Mouse (Mus musculus): ENCODE measurements around the gene Iqschfp. TPM values are rescaled to one million over a fixed set of nuclear protein-coding genes. Genes with fewer than 3 reads are reported as not detected.

Gene Iqschfp
- polyA plus RNA-seq, 1 experiment, result not detected

- H3K27ac ChIP-seq (replicated peaks; ENCODE audit: low read depth, low read length), result peak overlapping the region; percentile 86
- peaks cover 8% of the 10 kb centered on the region; the same call in 1 of the 2 replicates for H3K4me1 ChIP-seq (ENCODE audit: control insufficient read depth, insufficient read depth, insufficient read length, low read length)
- H3K4me3 ChIP-seq (ENCODE audit: insufficient read depth, low read depth, low read length), result peak overlapping the region; percentile 95
Measured at GRCm38 (mm10) chr3:68495736-68496242, 603.8 kb downstream of the Iqschfp start.

- Histone ChIP-seq H3K4me1 (ENCODE audit: control insufficient read depth, insufficient read depth, insufficient read length, low read length) (peaks cover 8% of the 10 kb centered on the region; the same call in 1 of the 2 replicates), H3K4me3 (ENCODE audit: insufficient read depth, low read depth, low read length) (peak overlapping the region; percentile 95), H3K27ac (replicated peaks; ENCODE audit: low read depth, low read length) (no peak overlapping the region)
Measured at GRCm38 (mm10) chr3:68496513-68496912, 604.5 kb downstream of the Iqschfp start.

GRCm38 (mm10) chr3:68499532-68500152 is 607.6 kb downstream of the Iqschfp start:
- H3K4me3 ChIP-seq (ENCODE audit: insufficient read depth, low read depth, low read length), result no peak overlapping the region
- no peak overlapping the region for H3K27ac ChIP-seq (replicated peaks; ENCODE audit: low read depth, low read length)
- H3K4me1 ChIP-seq (ENCODE audit: control insufficient read depth, insufficient read depth, insufficient read length, low read length), result 0 out of 2 replicates have a peak, but pooled peaks cover 3% of the 10 kb centered on the region

GRCm38 (mm10) chr3:68504838-68505237 is 612.8 kb downstream of the Iqschfp start:
- Histone ChIP-seq H3K27ac (replicated peaks; ENCODE audit: low read depth, low read length) (no peak overlapping the region), H3K4me3 (ENCODE audit: insufficient read depth, low read depth, low read length) (no peak overlapping the region), H3K4me1 (ENCODE audit: control insufficient read depth, insufficient read depth, insufficient read length, low read length) (peaks cover 22% of the 10 kb centered on the region)

- Histone ChIP-seq H3K27ac (replicated peaks; ENCODE audit: low read depth, low read length) (no peak overlapping the region), H3K4me1 (ENCODE audit: control insufficient read depth, insufficient read depth, insufficient read length, low read length) (peaks cover 29% of the 10 kb centered on the region), H3K4me3 (ENCODE audit: insufficient read depth, low read depth, low read length) (no peak overlapping the region)
Measured at GRCm38 (mm10) chr3:68506769-68507318, 614.8 kb downstream of the Iqschfp start.

GRCm38 (mm10) chr3:68508629-68509028 is 616.6 kb downstream of the Iqschfp start:
- no peak overlapping the region for H3K4me3 ChIP-seq (ENCODE audit: insufficient read depth, low read depth, low read length)

GRCm38 (mm10) chr3:68510872-68511271 is 618.8 kb downstream of the Iqschfp start:
- Histone ChIP-seq H3K4me3 (ENCODE audit: insufficient read depth, low read depth, low read length) (no peak overlapping the region), H3K4me1 (ENCODE audit: control insufficient read depth, insufficient read depth, insufficient read length, low read length) (peaks cover 24% of the 10 kb centered on the region), H3K27ac (replicated peaks; ENCODE audit: low read depth, low read length) (no peak overlapping the region)

More at GRCm38 (mm10) chr3:68508629-68509028, 616.6 kb downstream of the Iqschfp start:
- H3K27ac ChIP-seq (replicated peaks; ENCODE audit: low read depth, low read length), result peak overlapping the region; percentile 42
- peaks cover 33% of the 10 kb centered on the region for H3K4me1 ChIP-seq (ENCODE audit: control insufficient read depth, insufficient read depth, insufficient read length, low read length)

GRCm38 (mm10) chr3:68511744-68512143 is 619.7 kb downstream of the Iqschfp start:
- no peak overlapping the region for H3K4me3 ChIP-seq (ENCODE audit: insufficient read depth, low read depth, low read length)
- H3K27ac ChIP-seq (replicated peaks; ENCODE audit: low read depth, low read length), result no peak overlapping the region
- peaks cover 23% of the 10 kb centered on the region for H3K4me1 ChIP-seq (ENCODE audit: control insufficient read depth, insufficient read depth, insufficient read length, low read length)

GRCm38 (mm10) chr3:68512327-68512726 is 620.3 kb downstream of the Iqschfp start:
- no peak overlapping the region for H3K4me3 ChIP-seq (ENCODE audit: insufficient read depth, low read depth, low read length)
- H3K27ac ChIP-seq (replicated peaks; ENCODE audit: low read depth, low read length), result no peak overlapping the region
- peaks cover 22% of the 10 kb centered on the region for H3K4me1 ChIP-seq (ENCODE audit: control insufficient read depth, insufficient read depth, insufficient read length, low read length)

GRCm38 (mm10) chr3:68513340-68514119 is 621.5 kb downstream of the Iqschfp start:
- H3K4me1 ChIP-seq (ENCODE audit: control insufficient read depth, insufficient read depth, insufficient read length, low read length), result peaks cover 15% of the 10 kb centered on the region; the same call in 1 of the 2 replicates
- H3K4me3 ChIP-seq (ENCODE audit: insufficient read depth, low read depth, low read length), result no peak overlapping the region
- H3K27ac ChIP-seq (replicated peaks; ENCODE audit: low read depth, low read length), result no peak overlapping the region

- Histone ChIP-seq H3K4me3 (ENCODE audit: insufficient read depth, low read depth, low read length) (no peak overlapping the region), H3K27ac (replicated peaks; ENCODE audit: low read depth, low read length) (no peak overlapping the region), H3K4me1 (ENCODE audit: control insufficient read depth, insufficient read depth, insufficient read length, low read length) (peaks cover 15% of the 10 kb centered on the region; the same call in 1 of the 2 replicates)
Measured at GRCm38 (mm10) chr3:68514120-68514497, 622.1 kb downstream of the Iqschfp start.

DNA sequence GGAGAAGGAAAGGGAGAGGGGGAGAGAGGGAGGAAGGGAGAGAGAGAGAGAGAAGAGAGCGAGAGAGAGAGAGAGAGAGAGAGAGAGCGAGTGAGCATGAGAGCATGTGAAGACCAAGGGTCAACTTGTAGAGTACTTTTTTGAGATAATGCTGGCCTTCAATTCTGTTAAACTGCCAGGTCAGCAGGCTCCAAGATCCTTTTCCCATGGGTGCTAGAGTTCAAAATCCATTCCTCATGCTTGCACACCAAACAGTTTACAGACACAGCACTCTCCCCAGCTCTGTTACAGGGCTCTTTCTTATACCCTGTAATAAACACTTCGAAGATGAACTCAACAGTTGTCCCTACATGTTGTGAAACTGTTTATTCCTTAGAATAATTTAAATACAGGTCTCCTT is 622.7 kb downstream of the Iqschfp start:
- Histone ChIP-seq H3K27ac (replicated peaks; ENCODE audit: low read depth, low read length) (no peak overlapping the region), H3K4me1 (ENCODE audit: control insufficient read depth, insufficient read depth, insufficient read length, low read length) (peaks cover 11% of the 10 kb centered on the region; the same call in 1 of the 2 replicates), H3K4me3 (ENCODE audit: insufficient read depth, low read depth, low read length) (no peak overlapping the region)

DNA sequence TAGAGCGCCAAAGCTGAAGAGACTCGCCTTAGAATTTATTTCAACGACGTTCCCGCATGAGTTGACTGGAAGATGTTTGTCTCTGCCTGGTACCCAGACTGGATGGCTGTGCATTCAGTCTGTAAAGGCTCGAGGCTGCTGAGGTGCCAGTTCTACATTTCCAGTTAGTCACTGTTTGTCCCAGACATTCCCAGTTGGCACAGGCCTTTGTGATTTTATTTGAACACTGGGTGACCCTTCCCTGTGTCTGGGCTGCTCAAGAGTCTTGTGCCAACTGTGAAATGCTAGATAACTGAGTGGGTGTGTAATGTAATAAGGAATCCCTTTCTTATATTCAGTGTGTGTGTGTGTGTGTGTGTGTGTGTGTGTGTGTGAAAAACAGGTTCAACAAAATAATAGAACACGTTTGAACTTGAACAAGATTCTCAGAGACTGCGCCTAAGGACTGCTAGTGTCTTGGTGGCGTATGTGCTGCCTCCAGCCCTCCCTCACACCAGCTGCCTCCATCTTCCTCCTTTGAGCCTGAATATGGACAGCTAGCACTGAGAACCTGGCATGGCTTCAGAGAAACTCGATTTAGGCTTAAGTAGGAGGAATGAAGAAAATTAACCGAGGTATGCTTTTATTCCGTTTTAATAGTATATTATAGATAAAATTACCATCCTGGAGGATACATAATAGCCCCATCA is 624.5 kb downstream of the Iqschfp start:
- no peak overlapping the region for H3K4me3 ChIP-seq (ENCODE audit: insufficient read depth, low read depth, low read length)
- no peak overlapping the region for H3K27ac ChIP-seq (replicated peaks; ENCODE audit: low read depth, low read length)
- H3K4me1 ChIP-seq (ENCODE audit: control insufficient read depth, insufficient read depth, insufficient read length, low read length), result peaks cover 7% of the 10 kb centered on the region; the same call in 1 of the 2 replicates

- Histone ChIP-seq H3K4me1 (ENCODE audit: control insufficient read depth, insufficient read depth, insufficient read length, low read length) (peaks cover 2% of the 10 kb centered on the region; the same call in 1 of the 2 replicates), H3K27ac (replicated peaks; ENCODE audit: low read depth, low read length) (no peak overlapping the region), H3K4me3 (ENCODE audit: insufficient read depth, low read depth, low read length) (no peak overlapping the region)
Measured at GRCm38 (mm10) chr3:68517236-68517635, 625.2 kb downstream of the Iqschfp start.

- H3K27ac ChIP-seq (replicated peaks; ENCODE audit: low read depth, low read length), result no peak overlapping the region
- H3K4me3 ChIP-seq (ENCODE audit: insufficient read depth, low read depth, low read length), result no peak overlapping the region
- H3K4me1 ChIP-seq (ENCODE audit: control insufficient read depth, insufficient read depth, insufficient read length, low read length), result no peaks in the 10 kb centered on the region; the same call in 1 of the 2 replicates
Measured at GRCm38 (mm10) chr3:68518041-68518440, 626.0 kb downstream of the Iqschfp start.

All from brown adipose tissue, adult 24 weeks (tissue).